Mouse (Mus musculus) lung, postnatal 0 days (tissue): ENCODE results near the gene Gm20388. TPM values are rescaled to one million over a fixed set of nuclear protein-coding genes. Genes with fewer than 3 reads are reported as not detected.

ENCODE experiments used
- ATAC-seq: fragments of 200-750 bp; cut with Nextera tagmentation; 2 replicates; pipeline ENCODE4 v1.8.0; 2017; ENCODE audit warnings: moderate library complexity
- DNase-seq: peaks from one replicate; pipeline ENCODE4 v3.0.0-alpha.2; 2016; ENCODE audit warnings: low spot score
- H3K27ac ChIP-seq: fragments of 300-500 bp; sonication (generic); 2 replicates; pipeline ENCODE4 v1.5.1; 2014; ENCODE audit warnings: antibody characterized with exemption, mild to moderate bottlenecking, low read length, mixed read lengths
- H3K27me3 ChIP-seq: fragments of 300-500 bp; sonication (generic); replicated peaks from 2 replicates; pipeline ENCODE4 v1.6.1; 2014; ENCODE audit warnings: low read length, mixed read lengths; ENCODE audit not compliant: insufficient read depth
- H3K36me3 ChIP-seq: fragments of 300-500 bp; sonication (generic); 2 replicates; pipeline ENCODE4 v1.6.1; 2014; ENCODE audit warnings: low read length, mixed read lengths; ENCODE audit not compliant: insufficient read depth
- H3K4me1 ChIP-seq: fragments of 300-500 bp; sonication (generic); 2 replicates; pipeline ENCODE4 v1.6.1; 2014; ENCODE audit warnings: antibody characterized with exemption, low read depth, low read length, mixed read lengths; ENCODE audit not compliant: insufficient read depth
- H3K4me2 ChIP-seq: fragments of 300-500 bp; sonication (generic); replicated peaks from 2 replicates; pipeline ENCODE4 v1.6.1; 2014; ENCODE audit warnings: low read depth, mild to moderate bottlenecking, low read length, moderate library complexity, mixed read lengths
- H3K4me3 ChIP-seq: fragments of 300-500 bp; sonication (generic); 2 replicates; pipeline ENCODE4 v1.5.1; 2014; ENCODE audit warnings: low read depth, low read length
- H3K9ac ChIP-seq: fragments of 300-500 bp; sonication (generic); replicated peaks from 2 replicates; pipeline ENCODE4 v1.6.1; 2014; ENCODE audit warnings: low read depth, mild to moderate bottlenecking
- H3K9me3 ChIP-seq: fragments of 300-500 bp; sonication (generic); 2 replicates; pipeline ENCODE4 v1.6.1; 2016; ENCODE audit warnings: low read length, mixed read lengths
- CTCF ChIP-seq: IDR thresholded peaks from 2 replicates; pipeline ENCODE4 v1.5.1; 2016; ENCODE audit warnings: antibody characterized with exemption, mild to moderate bottlenecking
- EP300 ChIP-seq: IDR thresholded peaks from 2 replicates; pipeline ENCODE4 v1.6.1; 2016; ENCODE audit warnings: antibody characterized with exemption, mild to moderate bottlenecking, control low read depth
- WGBS: fragments of 180-500 bp; shearing (Covaris S2); extraction: QIAGEN DNeasy Blood & Tissue Kit; methylation state at CpG from one replicate; pipeline ENCODE4 v1.1.7; 2014; 5-methylcytosine and 5-hydroxymethylcytosine counted together
- polyA plus RNA-seq: library from polyadenylated mRNA; unstranded; fragments of >200 nt; fragmentation: Nextera tagmentation; extraction: Ambion mirVana; gene quantifications from 2 replicates; pipeline ENCODE4 v1.2.1, GENCODE M21; 2015

The Gm20388 gene
- polyA plus RNA-seq, 1 experiment from 2014 or later: not detected

DNA sequence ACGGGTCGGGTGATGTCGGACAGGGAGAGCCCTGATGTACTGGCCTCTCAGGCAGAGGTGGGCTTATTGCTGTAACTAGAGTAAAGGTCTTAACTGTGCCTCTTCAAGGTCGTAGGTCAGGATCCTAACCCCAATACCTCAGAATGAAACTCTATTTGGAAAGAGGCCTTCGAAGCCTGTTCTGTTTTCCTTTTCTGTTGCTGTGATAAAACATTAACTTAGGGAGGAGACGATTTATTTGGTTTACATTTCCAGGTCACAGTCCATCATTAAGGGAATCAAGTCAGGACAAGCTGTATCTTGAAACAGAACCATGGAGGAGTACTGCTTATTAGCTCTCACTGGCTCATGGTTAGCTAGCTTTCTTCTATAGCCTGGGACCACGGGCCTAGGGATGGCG, 4242.1 kb downstream of the Gm20388 start:
- no peak for ATAC-seq
- Histone ChIP-seq H3K4me1 (no peaks in the 10 kb centered on the region), H3K27me3 (no peaks in the 10 kb centered on the region), H3K9me3 (no peaks in the 10 kb centered on the region), H3K27ac (no peak overlapping the region), H3K36me3 (no peaks in the 10 kb centered on the region), H3K4me3 (no peak overlapping the region), H3K9ac (no peak overlapping the region), H3K4me2 (no peak overlapping the region)
- no peak for DNase-seq
- 80% methylated on average over 8 of the region's 8 CpGs for WGBS
- TF ChIP-seq CTCF (no peak), EP300 (no peak)

GRCm38 (mm10) chr8:124156324-124156723, 4245.7 kb downstream of the Gm20388 start:
- DNase-seq: no peak
- H3K4me3 ChIP-seq: no peak overlapping the region
- no peak for ATAC-seq
- H3K27me3 ChIP-seq: no peaks in the 10 kb centered on the region
- H3K9ac ChIP-seq: no peak overlapping the region
- no peaks in the 10 kb centered on the region for H3K4me1 ChIP-seq
- no peak overlapping the region for H3K4me2 ChIP-seq
- no peak for TF ChIP-seq CTCF
- TF ChIP-seq EP300: no peak
- no peaks in the 10 kb centered on the region for H3K9me3 ChIP-seq
- no peaks in the 10 kb centered on the region for H3K36me3 ChIP-seq
- H3K27ac ChIP-seq: no peak overlapping the region
- 84% methylated on average over 7 of the region's 7 CpGs for WGBS

DNA sequence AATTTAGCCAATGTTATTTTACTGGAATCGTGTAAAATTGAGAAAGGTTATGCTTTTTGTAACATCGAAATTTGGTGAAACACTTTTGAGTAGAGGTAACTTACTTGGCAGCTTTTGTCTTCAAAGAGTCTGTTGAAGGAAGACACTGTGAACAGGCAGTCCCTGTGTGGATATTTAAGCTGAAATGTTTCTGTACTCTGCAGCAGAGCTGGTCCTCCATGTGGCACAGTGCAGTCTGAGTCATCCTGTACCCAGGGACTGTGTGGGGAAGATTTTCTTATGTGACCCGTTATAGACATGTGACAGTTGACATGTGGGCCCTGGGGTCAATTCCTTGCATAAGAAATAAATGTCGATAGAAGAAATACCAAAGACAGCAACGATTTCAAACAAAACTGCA, 4251.0 kb downstream of the Gm20388 start:
- Histone ChIP-seq H3K36me3 (no peaks in the 10 kb centered on the region), H3K9me3 (no peaks in the 10 kb centered on the region), H3K27me3 (no peaks in the 10 kb centered on the region), H3K9ac (no peak overlapping the region), H3K4me2 (no peak overlapping the region), H3K4me1 (no peaks in the 10 kb centered on the region), H3K27ac (no peak overlapping the region), H3K4me3 (no peak overlapping the region)
- TF ChIP-seq EP300 (no peak), CTCF (no peak)
- DNase-seq: no peak
- 77% methylated on average over 5 of the region's 5 CpGs for WGBS
- ATAC-seq: no peak

DNA sequence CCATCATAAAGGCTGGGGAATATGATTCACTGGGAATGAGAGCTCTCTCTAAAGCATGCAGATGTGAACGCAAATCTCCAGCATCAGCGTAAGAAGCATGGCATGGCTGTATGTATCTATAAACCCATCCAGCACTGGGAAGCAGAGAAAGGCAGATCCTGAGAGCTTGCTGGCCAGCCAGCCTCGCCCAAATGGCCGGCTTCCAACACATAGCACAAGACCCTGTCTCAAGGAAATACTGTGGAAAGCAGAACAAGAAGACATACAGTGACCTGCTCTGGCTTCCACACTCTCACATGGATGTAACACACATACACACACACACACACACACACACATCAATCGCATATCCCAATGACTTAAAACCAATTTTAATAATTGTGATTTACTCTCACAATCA, 4252.6 kb downstream of the Gm20388 start:
- ATAC-seq: no peak
- Histone ChIP-seq H3K9me3 (no peaks in the 10 kb centered on the region), H3K4me3 (no peak overlapping the region), H3K9ac (no peak overlapping the region), H3K4me1 (no peaks in the 10 kb centered on the region), H3K27me3 (no peaks in the 10 kb centered on the region), H3K27ac (no peak overlapping the region), H3K4me2 (no peak overlapping the region), H3K36me3 (no peaks in the 10 kb centered on the region)
- no peak for DNase-seq
- 71% methylated on average over 5 of the region's 5 CpGs for WGBS
- no peak for TF ChIP-seq CTCF
- TF ChIP-seq EP300: no peak

- Histone ChIP-seq H3K27ac (no peak overlapping the region), H3K4me1 (no peaks in the 10 kb centered on the region), H3K36me3 (no peaks in the 10 kb centered on the region), H3K9ac (no peak overlapping the region), H3K4me2 (no peak overlapping the region), H3K27me3 (no peaks in the 10 kb centered on the region), H3K9me3 (no peaks in the 10 kb centered on the region), H3K4me3 (no peak overlapping the region)
- no peak for TF ChIP-seq EP300
- no peak for TF ChIP-seq CTCF
- 67% methylated on average over 7 of the region's 7 CpGs for WGBS
- ATAC-seq (no peak), DNase-seq (no peak)
Measured at GRCm38 (mm10) chr8:124169749-124170148, 4259.1 kb downstream of the Gm20388 start.

DNA sequence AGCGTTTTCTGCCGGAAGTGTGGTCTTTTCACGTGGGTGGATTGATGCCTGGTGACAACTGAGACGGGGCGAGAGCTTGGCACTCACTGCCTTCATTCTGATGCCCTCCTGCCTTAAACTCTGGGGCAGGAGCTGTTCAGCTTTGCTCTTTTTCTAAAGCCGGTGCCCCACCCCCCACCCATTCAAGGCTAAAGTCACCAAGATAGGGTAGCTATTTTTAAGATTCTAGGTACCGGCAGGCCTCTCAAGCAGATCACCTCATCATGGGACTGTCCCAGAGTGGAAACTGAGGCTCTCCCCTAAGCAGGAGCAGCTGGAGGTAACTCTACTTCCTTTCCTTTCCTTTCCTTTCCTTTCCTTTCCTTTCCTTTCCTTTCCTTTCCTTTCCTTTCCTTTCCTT, 4260.0 kb downstream of the Gm20388 start:
- no peaks in the 10 kb centered on the region for H3K4me1 ChIP-seq
- no peaks in the 10 kb centered on the region for H3K9me3 ChIP-seq
- no peak overlapping the region for H3K9ac ChIP-seq
- no peaks in the 10 kb centered on the region for H3K36me3 ChIP-seq
- H3K4me3 ChIP-seq: no peak overlapping the region
- no peak for ATAC-seq
- H3K27ac ChIP-seq: no peak overlapping the region
- no peaks in the 10 kb centered on the region for H3K27me3 ChIP-seq
- 76% methylated on average over 7 of the region's 7 CpGs for WGBS
- TF ChIP-seq CTCF (no peak), EP300 (no peak)
- H3K4me2 ChIP-seq: no peak overlapping the region
- no peak for DNase-seq
